Mouse (Mus musculus) layer of hippocampus, adult 9-10 months (tissue): ENCODE measurements around the gene Gm4707.
"Not testable (repeated sequence)": the region's sequence is repeated elsewhere in the genome, so short reads cannot be mapped to it uniquely, and the experiment has no call there.

ENCODE experiments used
- DNase-seq: peaks from one replicate; pipeline ENCODE4 v3.0.0; 2022; ENCODE audit warnings: low spot score

Gm4707 gene

DNA sequence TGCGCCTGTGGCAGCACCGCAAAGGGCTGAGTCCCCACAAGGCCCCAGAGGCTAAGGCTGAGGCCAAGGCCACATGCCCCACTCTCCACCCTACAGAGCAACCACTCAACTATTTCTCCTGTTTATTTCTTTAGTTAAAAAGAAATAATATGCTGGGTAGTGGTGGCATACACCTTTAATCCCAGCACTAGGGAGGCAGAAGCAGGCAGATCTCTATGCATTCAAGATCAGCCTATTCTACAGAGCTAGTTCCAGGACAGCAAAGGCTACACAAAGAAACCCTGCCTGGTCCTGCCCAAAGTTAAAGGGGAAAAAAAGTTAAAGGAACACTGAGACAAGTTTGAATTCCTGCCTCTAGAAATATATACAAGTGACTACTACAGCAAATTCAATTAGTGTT lies at the start of gene Gm4707:
Gene Gm4707, minus strand, starts transcription at position 101 of the 400 bp plus-strand sequence.
- DNase-seq: no peak

GRCm38 (mm10) chr17:71506832-71507231 lies 47.1 kb upstream of the Gm4707 start:
- no peak for DNase-seq

DNA sequence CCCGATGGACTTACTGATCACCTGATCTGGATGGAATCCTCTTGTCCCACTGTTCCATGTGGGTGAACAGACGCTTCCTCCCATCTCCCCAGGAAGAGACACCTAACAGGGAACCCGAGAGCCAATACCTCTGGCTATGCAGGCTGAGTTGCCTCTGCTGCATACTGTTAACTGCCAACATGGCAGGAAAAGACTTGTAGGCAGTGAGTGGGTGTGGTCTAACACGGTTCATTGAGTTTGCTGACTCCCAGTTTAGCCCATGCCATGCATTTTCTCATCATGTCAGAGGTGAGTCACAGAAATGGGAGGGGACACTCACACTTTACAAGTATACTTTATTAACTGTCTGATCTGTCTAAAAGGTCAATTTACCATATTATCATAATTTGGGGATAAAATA lies 36.1 kb upstream of the Gm4707 start:
- no peak for DNase-seq

DNA sequence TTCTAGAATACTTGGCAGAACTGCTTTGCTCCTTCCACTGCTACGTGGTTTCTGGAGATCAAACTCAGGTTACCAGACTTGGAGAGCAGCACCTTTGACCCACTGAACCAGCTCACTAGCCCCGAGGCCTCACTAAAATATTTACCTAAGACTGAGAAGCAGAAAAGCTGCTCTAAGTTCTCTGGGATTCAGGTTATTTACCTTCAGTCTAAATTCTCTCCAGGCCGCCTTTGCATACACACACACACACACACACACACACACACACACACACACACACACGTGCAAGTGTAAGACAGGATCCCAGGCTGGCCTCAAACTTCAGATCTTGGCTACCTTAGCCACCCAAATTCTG lies 31.6 kb upstream of the Gm4707 start:
- no peak for DNase-seq

DNA sequence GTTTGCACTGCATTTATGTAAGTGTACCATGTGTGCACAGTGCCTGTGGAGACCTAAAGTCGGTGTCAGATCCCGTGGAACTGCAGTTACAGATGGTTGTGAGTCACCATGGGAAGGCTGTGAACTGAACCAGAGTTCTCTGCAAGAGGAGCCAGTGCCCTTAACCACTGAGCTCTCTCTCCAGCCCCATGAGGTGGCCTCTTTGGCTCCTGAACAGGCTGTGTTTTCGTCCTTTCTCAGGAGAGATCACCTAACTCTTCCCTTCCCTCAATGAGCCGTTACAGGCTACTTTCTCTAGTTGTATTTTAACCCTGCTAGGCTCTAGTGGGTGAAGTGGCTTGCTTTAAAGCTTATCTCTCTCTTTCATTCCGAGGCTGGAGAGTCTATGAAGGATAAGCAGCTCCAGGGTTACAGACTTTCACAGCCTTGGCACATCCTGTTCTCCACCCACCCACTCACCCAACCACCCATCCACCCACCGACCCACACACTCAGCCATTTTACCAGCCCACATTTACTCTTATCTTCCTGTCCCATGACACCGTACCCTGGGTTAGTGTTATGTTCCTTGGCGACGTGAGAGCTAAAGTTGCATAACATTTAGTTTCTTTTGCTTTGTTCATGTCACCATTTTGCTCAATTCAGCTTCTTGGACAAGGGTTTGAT lies 31.1 kb upstream of the Gm4707 start:
- DNase-seq: no peak

GRCm38 (mm10) chr17:71489703-71490461 lies 30.2 kb upstream of the Gm4707 start:
- DNase-seq: no peak

- no peak for DNase-seq
Measured at GRCm38 (mm10) chr17:71486231-71486851, 26.6 kb upstream of the Gm4707 start.

- peak; percentile 33 for DNase-seq
Measured at GRCm38 (mm10) chr17:71485791-71486230, 26.1 kb upstream of the Gm4707 start.

DNA sequence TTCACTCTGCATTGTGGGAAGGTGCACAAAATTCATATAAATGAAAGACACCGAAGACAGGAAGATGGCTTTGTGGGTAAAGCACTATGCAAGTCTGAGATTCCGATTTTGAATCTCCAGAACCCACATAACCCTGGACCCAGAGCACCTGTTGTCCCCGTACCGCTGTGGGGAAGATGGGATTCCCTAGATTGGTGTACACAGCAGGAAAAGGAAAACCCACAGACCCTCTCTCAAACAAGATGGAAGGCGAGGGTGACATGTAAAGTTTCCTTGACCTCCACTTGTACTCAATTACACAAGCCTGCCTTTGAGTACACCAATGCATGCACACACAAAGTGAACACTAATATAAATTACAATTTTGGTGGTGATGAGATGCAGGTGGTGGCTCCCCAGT lies 25.0 kb upstream of the Gm4707 start:
- no peak for DNase-seq

- DNase-seq: no peak
Measured at GRCm38 (mm10) chr17:71483418-71484060, 23.8 kb upstream of the Gm4707 start.

- no peak for DNase-seq
Measured at GRCm38 (mm10) chr17:71479381-71479901, 19.7 kb upstream of the Gm4707 start.

DNA sequence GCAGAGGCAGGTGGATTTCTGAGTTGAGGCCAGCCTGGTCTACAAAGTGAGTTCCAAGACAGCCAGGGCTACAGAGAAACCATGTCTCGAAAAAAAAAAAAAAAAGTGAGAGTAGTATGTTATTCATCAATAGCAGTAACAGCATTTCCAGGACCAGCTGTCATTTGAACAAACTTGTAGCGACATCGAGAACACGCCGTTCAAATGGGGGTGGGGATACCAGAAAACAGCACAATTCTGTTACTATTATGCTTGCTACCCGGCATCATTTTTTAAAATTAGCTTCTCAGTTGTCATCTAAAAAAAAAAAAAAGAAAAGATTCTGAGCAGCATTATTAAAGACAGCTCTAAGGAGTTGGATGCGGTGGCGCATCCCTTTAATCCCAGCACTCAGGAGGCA lies 17.8 kb upstream of the Gm4707 start:
- no peak for DNase-seq

GRCm38 (mm10) chr17:71476346-71477020 lies 16.8 kb upstream of the Gm4707 start:
- no peak for DNase-seq

- DNase-seq: peak; percentile 35
Measured at GRCm38 (mm10) chr17:71475705-71476089, 16.0 kb upstream of the Gm4707 start.

DNA sequence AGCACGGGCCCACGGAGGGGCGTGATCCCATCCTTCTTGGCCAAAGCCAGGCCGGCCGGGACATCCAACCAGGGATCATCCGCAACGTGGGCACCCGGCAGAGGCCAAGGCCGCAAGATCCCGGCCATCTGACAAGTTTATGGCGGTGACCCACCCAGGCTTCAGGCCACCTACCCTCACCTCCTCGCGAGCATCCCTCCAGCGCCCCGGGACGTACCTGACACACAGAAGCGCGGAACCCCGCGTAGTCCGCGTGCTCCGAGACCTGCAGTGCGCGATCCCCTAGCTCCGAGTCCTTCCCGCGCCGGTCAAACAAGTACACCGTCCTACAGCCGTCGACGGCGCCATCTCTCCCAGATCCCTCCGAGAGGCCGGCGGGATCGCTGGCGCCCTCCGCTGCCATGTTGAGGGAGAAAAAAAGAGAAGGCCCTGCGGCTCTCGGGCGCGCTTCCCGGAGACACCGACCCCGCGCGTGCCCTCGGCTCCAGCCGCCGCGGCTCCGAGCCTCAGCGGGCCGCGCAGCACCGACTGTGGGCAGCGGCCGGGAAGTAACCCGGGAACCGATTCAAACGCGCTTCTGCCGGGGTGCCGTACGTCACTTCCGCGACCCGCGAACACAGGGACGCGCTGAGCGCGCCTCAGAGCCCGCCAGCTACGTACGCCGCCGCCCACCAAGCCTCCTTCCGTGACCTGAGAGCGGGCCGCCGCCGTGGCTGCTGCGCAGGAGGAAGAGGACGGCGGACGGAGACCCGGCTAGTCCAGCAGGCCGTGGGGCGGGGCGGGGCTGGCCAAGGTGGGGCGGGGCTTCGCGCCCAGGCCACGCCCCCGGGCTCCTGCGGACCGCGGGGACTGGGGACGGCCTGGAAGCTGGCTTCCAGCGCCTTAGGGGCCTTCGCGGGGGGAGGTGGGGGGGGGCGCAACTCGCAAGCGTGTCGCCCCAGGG lies 15.3 kb upstream of the Gm4707 start, which contains the start of gene Smchd1:
Gene Smchd1, minus strand, starts transcription at position 582 of the 943 bp plus-strand sequence.
- DNase-seq: peak; percentile 71

DNA sequence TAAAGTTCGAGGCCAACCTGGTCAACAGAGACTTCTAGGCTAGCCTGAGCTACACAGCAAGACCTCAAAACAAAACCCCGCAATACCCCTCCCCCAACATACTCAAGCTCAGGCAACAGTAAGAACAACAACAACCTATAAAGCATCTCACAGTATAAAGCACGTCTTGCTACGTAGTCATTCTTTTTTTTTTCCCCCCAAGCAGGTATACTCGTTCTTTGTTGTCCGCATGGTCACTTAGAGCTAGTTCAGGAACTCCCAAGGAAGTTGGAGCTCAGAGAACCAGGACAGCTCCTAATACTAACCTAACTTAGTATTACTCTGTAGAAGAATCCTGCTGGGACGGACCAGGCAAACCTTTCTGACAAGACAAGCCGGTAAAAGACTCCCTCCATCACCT lies 14.4 kb upstream of the Gm4707 start:
- DNase-seq: no peak

DNA sequence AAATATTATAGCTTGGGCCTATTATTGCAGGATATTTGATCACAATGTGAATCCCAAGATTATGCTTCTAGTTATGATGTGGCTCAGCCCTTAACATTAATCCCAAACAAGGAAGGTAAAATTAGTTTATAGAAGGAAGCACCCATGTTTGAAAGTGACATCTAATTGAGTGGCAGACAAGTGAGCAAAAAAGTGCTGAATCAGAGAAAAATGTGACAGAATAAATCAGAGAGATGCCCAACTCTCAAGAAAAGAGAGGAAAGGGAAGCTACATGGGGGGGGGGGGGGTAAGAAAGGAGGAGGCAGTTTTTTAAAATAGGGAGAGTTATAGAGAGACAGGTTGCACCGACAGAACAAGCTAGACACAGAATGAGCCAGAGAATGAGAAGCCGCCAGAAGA lies 11.5 kb upstream of the Gm4707 start:
- no peak for DNase-seq

DNA sequence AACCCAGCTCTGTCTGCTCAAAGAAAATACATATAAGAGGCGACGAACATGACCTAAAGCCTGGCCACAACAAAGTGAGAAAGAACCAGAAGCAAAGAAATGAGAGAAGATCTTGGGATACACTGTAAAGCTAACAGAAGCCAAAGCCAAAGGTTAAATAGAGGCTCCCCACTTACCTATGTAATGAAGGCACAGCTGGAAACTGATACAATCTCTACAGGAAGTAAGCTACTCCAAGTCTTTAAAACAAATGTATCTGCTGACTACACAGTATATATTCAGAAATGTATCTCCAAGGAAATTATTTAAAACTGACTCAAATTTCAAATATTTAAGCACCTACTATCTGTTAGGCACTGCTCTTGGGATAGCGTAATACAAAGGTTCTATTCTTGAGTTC lies 594 bp upstream of the Gm4707 start:
- no peak for DNase-seq

GRCm38 (mm10) chr17:71457361-71457760 lies 2.4 kb downstream of the Gm4707 start:
- not testable (repeated sequence) for DNase-seq

GRCm38 (mm10) chr17:71445191-71445590 lies 14.5 kb downstream of the Gm4707 start:
- DNase-seq: no peak

DNA sequence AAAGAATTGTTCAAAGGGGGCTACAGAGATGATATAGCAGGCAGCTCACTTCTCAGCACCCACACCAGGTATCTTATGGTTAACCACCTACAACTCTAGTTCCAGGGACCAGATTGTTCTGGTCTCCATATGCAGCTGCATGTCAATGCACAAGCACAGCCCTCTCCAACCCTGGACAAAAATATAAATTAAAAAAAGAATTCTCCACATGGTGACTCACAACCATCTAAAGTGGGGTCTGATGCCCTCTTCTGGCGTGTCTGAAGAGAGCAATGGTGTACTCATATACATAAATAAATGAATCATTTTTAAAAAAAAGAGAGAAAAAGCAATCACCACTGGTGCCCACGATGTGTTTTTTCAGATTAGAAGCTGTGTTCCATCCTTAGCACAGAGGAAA lies 15.0 kb downstream of the Gm4707 start:
- no peak for DNase-seq
